Mouse (Mus musculus) testis, adult 2 months (tissue): ENCODE results near the gene Spatc1l.

ENCODE experiments used
- CTCF ChIP-seq: fragments of 200-500 bp; IDR thresholded peaks from 2 replicates; pipeline ENCODE4 v1.5.1; 2012; ENCODE audit warnings: low read depth, mild to moderate bottlenecking, inconsistent platforms, low read length, moderate library complexity; ENCODE audit not compliant: control insufficient read depth, insufficient read depth, insufficient replicate concordance
- POLR2A ChIP-seq: fragments of 200-500 bp; IDR thresholded peaks from 2 replicates; pipeline ENCODE4 v1.6.1; 2012; ENCODE audit warnings: low read depth, mild to moderate bottlenecking, inconsistent platforms, low read length, moderate library complexity; ENCODE audit not compliant: control insufficient read depth

DNA sequence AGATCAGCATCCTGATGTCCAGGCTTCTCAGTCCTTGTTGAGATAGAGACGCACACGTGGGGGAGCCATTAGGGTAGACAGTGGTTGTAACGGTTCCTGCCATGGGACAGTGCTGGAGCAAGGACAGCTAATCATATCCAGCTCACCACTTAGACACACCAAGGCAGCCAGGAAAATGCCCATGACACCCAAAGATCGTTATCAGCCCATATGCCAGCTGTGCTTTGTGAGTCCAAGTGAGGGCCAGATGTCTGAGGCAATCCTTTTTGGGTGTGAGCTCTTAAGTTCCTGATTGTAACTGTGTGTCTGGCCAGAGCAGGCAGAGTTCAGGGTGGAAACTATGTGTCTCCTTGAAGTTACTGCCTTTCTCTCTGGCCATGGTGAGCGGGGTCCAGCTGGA is 8.0 kb upstream of the Spatc1l start:
- TF ChIP-seq CTCF = no peak
- TF ChIP-seq POLR2A = no peak
